Mouse (Mus musculus): ENCODE results near the gene Aif1.

Gene Aif1

GRCm38 (mm10) chr17:35195631-35196320 lies 19.9 kb upstream of the Aif1 start:
- no peak for DNase-seq (ENCODE audit: extremely low spot score, low read depth, low spot score)

- no peak for DNase-seq (ENCODE audit: extremely low spot score, low read depth, low spot score)
Measured at GRCm38 (mm10) chr17:35194844-35195630, 19.2 kb upstream of the Aif1 start.

GRCm38 (mm10) chr17:35193881-35194843 lies 18.3 kb upstream of the Aif1 start, which contains the start of gene Ltb:
Gene Ltb (plus strand): TSS chr17:35194439.
- no peak for DNase-seq (ENCODE audit: extremely low spot score, low read depth, low spot score)

DNA sequence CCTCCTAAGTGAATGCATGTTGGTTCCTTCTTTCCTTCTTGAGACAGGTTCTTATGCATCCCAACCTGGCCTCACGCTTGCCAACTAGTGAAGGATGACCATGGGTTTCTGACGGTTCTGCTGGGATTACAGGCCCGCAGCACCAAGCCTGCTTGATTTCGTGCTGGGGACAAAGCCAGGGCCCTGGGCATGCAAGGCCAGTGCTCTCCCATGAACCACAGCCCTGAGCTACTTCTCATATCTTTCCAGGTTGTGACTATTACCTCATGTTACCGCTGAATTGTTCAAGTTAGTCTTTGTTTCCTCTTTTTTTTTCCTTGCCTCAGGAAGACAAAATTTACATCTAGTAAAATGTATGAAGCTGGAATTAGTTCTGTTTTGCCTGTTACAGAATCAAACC lies 17.1 kb upstream of the Aif1 start:
- DNase-seq (ENCODE audit: extremely low spot score, low read depth, low spot score): no peak

GRCm38 (mm10) chr17:35191723-35192122 lies 15.9 kb upstream of the Aif1 start:
- no peak for DNase-seq (ENCODE audit: extremely low spot score, low read depth, low spot score)

GRCm38 (mm10) chr17:35190096-35190495 lies 14.2 kb upstream of the Aif1 start:
- DNase-seq (ENCODE audit: extremely low spot score, low read depth, low spot score): no peak

DNA sequence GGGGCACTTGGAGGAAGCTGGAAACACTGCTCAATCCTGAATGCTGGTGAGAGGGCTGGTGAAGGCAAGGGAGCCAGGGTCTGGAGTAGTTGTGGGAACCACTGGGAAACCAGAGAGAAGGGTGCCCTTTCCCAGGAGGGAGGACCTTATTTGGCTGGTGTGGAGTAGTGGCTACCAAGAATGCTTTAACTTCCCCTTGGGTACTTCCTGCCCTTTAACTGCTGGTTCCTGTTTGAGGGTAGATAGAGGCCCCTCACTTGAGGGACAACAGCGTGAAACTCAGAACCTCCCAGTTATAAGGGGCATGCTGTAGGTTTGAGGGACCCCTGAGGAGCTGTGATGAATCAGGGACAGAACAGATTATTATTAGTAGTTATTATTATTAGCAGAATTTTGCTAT lies 13.3 kb upstream of the Aif1 start:
- no peak for DNase-seq (ENCODE audit: extremely low spot score, low read depth, low spot score)

DNA sequence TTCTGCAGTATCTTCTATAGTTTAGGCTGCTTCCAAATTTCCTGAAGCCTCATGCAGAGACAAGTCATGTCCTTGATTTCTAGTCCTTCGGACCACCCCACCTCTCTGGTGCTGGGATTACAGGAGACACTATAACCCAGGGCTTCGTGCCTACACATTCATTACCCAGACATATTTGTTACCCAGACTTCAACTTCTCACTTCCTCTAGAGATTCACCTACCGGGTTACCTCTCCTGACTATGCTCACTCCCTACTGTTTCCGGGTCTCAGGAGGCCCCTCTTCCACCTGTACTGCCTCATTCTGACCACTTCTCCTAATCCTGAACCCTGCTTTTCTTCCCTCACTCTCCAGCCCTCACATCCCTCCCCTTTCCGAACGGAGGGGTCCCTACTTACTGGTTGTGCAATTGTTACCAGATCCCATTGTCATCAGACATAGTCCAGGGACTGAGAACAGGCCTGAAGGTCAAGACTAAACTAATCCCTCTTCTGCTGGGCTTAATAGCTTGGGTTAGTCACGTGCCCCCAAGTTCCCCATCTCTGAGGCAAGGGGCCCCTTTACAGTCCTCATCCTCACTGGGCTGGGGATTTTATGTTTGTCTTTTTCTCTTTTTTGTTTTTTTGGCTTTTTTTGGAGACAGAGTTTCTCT lies 12.2 kb upstream of the Aif1 start, which contains the start of gene Lst1:
TSS of gene Lst1 (minus strand) at position 481 of the 652 bp plus-strand sequence.
- no peak for DNase-seq (ENCODE audit: extremely low spot score, low read depth, low spot score)

DNA sequence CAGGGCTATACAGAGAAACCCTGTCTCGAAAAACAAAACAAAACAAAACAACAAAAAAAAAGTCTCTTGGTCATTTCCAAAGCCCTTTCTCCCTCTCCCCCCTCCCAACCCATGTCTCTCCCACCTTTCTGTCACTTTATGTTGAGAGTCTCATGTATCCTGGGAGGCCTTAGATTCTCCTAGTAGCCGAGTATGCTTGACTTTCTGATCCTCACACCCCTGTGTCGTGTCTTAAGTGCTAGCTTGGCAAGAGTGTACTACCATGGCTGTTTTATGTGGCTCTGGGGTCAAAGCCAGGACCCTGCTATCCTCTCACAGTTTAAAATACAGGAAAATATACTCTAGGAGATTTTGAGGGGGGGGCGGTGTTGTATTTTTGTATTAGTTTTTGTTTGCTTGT lies 11.5 kb upstream of the Aif1 start:
- DNase-seq (ENCODE audit: extremely low spot score, low read depth, low spot score): no peak

- no peak for DNase-seq (ENCODE audit: extremely low spot score, low read depth, low spot score)
Measured at GRCm38 (mm10) chr17:35186681-35187080, 10.8 kb upstream of the Aif1 start.

GRCm38 (mm10) chr17:35185639-35186611 lies 10.1 kb upstream of the Aif1 start:
- DNase-seq (ENCODE audit: extremely low spot score, low read depth, low spot score): no peak

DNA sequence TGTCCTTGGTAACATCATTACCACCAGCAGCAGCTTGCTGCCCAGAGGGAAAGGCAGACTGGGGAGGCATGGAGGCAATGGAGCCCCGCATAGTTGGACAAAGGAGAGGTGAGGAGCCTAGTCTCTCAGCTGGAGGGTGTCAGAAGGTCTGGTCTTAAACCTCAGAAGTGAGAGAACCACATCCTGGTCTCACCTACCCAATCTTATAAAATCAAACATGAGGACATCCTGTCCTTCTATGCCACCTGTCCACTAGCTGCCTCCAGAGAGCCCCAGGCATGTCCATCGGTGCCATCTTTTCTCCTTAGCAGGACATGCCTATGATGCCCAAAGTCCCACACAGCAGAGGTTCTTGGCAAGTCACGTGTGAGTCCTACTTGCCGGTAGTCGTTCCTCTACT lies 4.2 kb upstream of the Aif1 start:
- DNase-seq (ENCODE audit: extremely low spot score, low read depth, low spot score): no peak

DNA sequence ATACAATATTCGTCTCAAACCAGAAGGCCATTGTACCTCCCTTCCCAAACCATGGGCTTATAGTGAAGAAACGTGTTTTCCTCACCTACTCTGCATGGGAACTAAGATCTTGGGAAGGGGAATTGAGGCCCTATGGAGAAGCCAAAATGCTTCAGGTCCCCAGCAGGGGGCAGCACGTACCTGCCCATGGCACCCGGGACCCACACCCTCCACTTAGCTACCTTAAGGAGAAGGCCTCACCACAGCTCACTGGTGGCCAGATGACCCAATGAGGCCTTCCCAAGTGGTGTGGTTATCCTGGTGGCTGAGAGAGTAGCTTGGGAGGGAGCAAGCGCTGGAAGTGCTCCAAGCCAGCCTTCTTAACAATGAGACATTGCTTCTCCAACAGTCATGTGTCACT lies 2.7 kb upstream of the Aif1 start:
- DNase-seq (ENCODE audit: extremely low spot score, low read depth, low spot score): no peak

GRCm38 (mm10) chr17:35175382-35175781 lies 486 bp downstream of the Aif1 start:
- DNase-seq (ENCODE audit: extremely low spot score, low read depth, low spot score): no peak

DNA sequence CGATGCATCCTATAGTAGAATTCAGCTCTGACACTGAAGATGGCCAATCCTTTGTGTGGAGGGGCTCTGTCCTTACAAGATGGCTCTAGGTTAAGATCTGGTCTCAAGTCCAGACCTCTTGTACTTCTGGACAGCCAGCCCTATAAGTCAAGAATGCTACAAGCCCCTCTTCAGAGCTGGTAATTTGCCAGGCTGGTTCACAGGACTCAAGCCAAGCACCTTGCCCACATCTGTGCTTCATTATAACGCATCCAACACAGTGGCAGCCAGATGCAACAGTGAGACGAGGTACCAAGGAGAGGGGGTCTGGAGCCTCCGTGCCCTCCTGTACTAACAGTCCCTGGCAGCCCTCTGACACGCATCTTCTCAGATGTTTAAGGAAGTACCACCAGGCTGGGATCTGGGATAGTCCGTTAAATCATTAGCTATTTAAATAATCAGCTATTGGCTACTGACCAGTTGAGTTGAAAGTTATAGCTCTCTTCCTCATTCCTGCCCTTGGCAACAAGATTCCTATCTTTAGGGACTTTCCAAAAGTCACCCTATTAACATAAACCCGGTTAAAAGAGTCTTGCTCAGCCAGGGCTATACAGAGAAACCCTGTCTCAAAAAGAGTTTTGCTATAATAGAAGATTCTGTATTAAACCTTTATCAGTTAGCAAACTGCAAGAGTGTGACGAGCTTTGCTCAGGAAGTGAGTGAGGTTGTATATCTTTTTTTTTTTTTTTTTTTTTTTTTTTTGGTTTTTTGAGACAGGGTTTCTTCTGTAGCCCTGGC lies 1.5 kb downstream of the Aif1 start:
- DNase-seq (ENCODE audit: extremely low spot score, low read depth, low spot score): no peak

- no peak for DNase-seq (ENCODE audit: extremely low spot score, low read depth, low spot score)
Measured at GRCm38 (mm10) chr17:35173329-35173728, 2.5 kb downstream of the Aif1 start.

GRCm38 (mm10) chr17:35172445-35173234 lies 3.2 kb downstream of the Aif1 start:
- no peak for DNase-seq (ENCODE audit: extremely low spot score, low read depth, low spot score)
